Mouse (Mus musculus) olfactory bulb, adult 2 months (tissue): ENCODE measurements around the gene Ccnl2.

Experiments used
- CTCF ChIP-seq: fragments of 200-500 bp; IDR thresholded peaks from 2 replicates; pipeline ENCODE4 v1.5.1; 2012; ENCODE audit warnings: low read depth, mild to moderate bottlenecking, low read length, moderate library complexity; ENCODE audit not compliant: insufficient read depth
- POLR2A ChIP-seq: fragments of 200-500 bp; IDR thresholded peaks from 2 replicates; pipeline ENCODE4 v1.6.1; 2012; ENCODE audit warnings: mild to moderate bottlenecking, low read depth, low read length, moderate library complexity; ENCODE audit not compliant: insufficient read depth

DNA sequence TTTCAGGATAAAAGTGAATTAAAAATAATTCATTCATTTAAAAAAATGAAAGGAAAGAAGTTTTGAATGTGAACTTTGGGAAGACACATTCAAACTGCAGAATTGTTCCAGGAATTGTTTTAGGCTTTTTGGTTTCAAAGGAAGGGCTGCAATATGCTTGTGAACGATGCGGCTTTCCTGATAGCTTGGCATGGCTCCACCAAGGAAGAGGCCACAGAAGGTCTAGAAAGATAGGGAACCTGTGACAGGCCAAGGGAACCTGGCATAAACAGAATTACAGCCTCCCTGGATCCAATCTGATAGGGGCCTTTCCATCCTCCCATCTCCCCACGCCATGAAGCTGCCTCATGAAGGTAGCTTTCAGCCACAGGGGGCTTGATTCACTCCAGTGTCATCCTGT, 24.0 kb upstream of the Ccnl2 start:
- TF ChIP-seq POLR2A: no peak
- TF ChIP-seq CTCF: no peak
